Mouse (Mus musculus) cerebellum, adult 11 months (tissue): ENCODE results near the gene Pex14.
"Not testable (repeated sequence)": the region's sequence is repeated elsewhere in the genome, so short reads cannot be mapped to it uniquely, and the experiment has no call there.

Experiments used
- DNase-seq: peaks from one replicate; pipeline ENCODE4 v3.0.0; 2022

The Pex14 gene

GRCm38 (mm10) chr4:149099369-149100017, at the start of gene Pex14:
Pex14 (minus strand) TSS chr4:149099876.
- DNase-seq = peak; percentile 84

- DNase-seq = no peak
Observed at GRCm38 (mm10) chr4:149149196-149149595, 49.5 kb upstream of the Pex14 start.

- DNase-seq = no peak
Observed at GRCm38 (mm10) chr4:149148084-149148483, 48.4 kb upstream of the Pex14 start.

GRCm38 (mm10) chr4:149147528-149147927, 47.9 kb upstream of the Pex14 start:
- no peak for DNase-seq

GRCm38 (mm10) chr4:149145151-149145550, 45.5 kb upstream of the Pex14 start:
- no peak for DNase-seq

- DNase-seq = peak; percentile 74
Observed at GRCm38 (mm10) chr4:149144459-149144858, 44.8 kb upstream of the Pex14 start.

- no peak for DNase-seq
Observed at GRCm38 (mm10) chr4:149143594-149143993, 43.9 kb upstream of the Pex14 start.

DNA sequence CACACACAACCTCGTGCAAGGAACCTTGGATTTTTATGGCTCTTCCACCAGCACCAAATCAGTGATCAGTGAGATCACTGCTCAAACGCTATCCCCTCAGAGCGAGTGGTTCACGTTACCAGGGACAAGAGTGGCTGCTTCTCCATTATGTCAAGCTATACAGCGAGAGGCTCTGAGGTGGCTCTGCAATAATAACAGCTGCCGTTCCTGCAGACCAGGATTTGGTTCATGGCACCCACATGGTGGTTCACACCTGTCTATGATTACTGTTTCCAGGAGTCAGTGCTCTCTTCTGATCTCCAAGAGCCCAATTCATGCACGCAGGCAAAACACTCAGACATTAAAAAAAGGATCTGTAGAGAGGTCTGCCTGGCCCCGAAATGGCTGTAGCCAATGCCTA, 38.8 kb upstream of the Pex14 start:
- no peak for DNase-seq

GRCm38 (mm10) chr4:149136982-149137770, 37.5 kb upstream of the Pex14 start, which contains the start of gene Cenps:
Cenps (minus strand) TSS chr4:149137629.
- peak; percentile 88 for DNase-seq

DNA sequence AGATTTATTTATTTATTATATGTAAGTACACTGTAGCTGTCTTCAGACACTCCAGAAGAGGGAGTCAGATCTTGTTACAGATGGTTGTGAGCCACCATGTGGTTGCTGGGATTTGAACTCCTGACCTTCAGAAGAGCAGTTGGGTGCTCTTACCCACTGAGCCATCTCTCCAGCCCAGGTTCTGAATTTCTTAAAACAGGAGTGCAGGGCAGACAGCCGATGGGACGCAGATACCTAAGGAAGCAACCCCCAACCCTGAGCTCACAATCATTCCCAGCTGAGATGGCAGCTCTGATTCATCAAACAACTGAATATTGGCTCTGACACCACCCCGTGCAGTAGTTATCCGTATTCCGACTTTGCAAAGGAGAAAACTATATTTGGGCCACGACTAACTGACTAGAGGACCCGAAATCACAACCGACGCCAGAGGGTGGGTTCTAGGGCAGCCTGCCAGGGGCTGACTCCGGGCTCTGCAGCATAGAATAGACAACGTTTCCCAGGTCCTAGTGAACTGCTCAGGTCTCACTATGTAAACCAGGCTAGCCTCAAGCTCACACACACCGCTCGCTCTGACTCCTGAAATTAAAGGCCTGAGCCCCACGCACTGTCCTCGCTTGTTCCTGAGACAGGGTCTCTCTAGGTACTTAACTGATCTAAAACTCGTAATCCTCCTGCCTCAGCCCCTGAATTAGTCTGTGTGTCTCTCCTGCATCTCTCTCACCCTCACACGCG, 36.6 kb upstream of the Pex14 start:
- DNase-seq = peak; percentile 17

GRCm38 (mm10) chr4:149133395-149133794, 33.7 kb upstream of the Pex14 start:
- DNase-seq = no peak

DNA sequence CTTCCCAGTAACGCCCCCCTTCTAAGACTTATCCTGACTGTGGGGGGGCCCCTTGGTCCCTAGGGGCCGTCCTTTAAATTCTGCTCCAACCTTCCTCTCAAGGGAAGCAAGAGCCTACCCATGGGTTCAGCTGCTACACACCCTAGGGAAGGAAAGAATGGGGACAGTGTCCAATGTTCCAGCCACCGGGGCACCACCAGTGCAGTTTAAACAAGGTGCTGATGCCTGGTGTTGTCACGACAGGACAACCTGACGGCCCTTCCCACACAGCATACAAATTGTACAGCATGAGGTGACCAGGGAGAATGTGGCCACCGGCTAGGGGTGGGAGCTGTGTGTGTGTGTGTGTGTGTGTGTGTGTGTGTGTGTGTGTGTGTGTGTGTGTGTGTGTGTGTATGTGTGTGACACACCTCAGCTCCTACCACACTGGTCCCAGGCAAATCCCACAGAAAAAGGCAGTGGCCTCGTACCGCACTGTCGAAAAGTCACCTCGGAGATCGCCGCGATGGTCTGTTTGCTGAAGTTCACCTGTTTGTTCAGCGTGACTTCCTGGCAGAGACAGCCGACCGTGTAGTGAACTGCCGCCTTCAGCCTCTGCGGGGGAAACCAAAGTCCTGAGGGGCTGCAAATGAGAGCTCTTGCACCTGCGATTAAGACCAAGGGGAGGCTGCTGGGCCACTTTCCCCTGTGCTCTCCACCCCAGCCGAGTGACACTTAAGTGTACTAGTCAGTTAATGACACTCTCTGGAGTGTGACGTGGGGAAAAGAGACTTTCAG, 32.3 kb upstream of the Pex14 start:
- DNase-seq = no peak

DNA sequence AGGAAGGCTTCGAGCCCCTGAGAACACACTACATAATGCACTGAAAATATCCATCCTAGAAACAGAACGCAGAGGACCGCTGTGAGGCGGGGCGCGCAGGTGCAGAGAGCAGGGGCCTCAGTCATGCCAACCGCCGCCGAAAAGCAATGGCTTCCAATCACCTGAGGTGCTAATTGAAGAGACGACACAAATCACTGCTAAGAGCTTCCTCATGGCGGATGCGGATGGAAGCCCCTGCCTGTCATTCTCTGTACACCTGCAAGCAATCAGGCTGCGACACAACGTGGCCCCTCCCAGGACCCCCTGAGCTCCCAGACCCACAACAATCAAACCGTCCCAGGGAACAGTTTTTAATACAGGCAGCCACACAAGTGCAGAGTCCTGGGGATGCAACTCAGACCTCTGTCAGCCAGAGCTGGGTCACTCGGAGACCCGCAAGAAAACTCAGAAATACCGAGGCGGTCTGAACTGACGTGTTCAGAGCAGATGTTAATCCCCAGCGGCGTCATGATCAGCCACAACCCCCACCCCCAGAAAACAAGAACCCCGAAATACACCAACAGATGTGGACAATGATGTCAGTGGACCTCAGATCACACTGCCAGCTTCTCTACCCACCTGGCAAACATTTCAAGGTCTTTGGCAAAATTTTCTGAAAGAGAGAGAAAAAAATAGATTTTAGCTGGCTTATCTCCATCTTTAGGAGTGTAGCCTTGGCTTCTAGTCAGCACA, 31.5 kb upstream of the Pex14 start:
- DNase-seq = no peak

DNA sequence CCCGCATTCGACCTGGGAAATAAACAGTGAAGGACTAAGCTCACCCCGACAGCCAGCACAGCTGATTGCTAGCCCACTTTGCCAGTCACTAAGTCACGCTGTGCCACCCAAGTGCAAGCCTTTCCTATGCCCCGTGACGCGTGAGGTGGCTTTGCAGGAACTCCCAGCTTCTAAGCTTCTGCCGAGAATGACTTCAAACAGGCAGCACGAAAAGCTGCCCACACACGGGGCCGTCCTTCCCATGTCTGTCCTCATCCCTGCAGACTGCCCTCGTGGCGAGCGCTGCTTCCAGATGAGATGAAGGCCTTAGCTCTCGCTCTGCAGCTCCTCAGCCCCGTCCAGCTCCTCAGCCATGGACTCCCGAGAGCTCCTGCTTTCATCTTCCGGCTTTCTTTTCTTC, 28.8 kb upstream of the Pex14 start:
- no peak for DNase-seq

- no peak for DNase-seq
Observed at GRCm38 (mm10) chr4:149126663-149127062, 27.0 kb upstream of the Pex14 start, which contains the start of gene Cort. Cort (minus strand) TSS chr4:149126763.

DNA sequence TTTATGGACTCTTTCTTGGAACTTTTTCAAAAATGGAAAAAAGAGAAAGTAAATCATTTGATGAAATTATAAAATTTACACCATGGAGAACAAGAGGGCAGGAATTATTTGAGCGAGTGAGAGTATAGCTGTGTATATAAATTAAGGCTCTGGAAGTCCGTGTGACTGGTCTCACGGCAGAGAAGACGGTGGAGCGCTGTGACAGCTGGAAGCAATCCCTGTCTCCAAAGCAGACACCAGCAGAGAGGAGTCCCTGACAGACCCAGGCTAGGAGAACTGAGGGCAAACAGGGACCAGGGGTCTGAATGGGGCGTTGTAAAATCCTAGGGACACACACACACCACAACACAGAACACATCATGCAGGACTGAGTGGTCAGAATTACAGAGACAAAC, 26.4 kb upstream of the Pex14 start:
- no peak for DNase-seq

DNA sequence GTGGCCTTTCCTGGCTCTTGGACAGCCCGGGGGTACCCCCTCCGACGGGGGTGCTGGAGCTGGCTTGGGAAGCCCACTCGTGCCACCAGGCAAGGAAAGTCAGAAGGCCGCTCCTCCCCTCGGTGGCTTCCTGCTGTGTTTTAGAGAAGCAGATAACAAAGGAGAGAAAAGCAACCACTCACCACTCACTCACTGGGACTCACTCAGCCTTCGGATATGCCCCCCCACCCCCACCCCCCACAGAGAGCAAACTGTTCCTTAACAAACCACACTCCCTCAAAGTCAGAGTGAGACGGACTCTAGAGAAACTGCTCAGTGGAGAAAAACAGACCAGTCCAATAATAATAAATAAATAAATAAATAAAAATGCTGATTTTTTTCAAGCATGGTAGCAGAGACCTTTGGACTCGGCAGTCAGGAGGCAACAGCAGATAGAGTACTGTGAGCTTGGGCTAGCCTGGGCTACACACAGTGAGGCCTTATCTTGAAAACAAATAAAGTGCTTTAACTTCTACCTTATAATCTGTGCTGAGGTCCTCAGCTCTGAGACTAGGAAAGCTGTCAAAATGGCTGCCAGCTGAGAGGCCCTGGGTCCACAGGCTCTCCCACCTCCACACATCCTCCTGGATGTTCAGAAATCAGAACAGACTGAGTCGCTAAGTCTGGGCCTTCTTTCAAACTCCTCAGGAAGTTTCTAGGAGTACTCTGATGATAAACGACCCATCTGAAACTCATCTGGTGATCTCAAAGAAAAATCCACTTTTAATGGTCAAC, 25.9 kb upstream of the Pex14 start:
- DNase-seq = no peak

DNA sequence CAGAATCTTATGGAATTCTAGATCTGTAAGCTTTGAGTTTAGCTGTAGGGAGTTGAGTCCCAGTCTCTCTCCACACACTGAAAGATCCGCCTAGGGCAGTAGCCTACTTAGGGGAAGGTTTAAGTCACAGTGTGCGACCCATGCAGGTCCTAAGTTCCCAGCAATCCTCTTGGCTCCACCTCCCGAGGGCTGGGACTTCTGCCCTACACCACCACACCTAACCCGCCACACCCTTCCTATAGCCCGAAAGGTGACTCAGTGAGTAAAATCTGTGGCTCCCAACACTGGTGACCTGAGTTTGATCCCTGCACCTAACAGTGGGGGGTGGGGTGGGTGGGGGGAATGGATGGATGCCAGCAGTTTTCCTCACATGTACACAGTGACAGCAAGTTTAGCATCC, 23.8 kb upstream of the Pex14 start:
- no peak for DNase-seq

- not testable (repeated sequence) for DNase-seq
Observed at GRCm38 (mm10) chr4:149119978-149120562, 20.4 kb upstream of the Pex14 start.

DNA sequence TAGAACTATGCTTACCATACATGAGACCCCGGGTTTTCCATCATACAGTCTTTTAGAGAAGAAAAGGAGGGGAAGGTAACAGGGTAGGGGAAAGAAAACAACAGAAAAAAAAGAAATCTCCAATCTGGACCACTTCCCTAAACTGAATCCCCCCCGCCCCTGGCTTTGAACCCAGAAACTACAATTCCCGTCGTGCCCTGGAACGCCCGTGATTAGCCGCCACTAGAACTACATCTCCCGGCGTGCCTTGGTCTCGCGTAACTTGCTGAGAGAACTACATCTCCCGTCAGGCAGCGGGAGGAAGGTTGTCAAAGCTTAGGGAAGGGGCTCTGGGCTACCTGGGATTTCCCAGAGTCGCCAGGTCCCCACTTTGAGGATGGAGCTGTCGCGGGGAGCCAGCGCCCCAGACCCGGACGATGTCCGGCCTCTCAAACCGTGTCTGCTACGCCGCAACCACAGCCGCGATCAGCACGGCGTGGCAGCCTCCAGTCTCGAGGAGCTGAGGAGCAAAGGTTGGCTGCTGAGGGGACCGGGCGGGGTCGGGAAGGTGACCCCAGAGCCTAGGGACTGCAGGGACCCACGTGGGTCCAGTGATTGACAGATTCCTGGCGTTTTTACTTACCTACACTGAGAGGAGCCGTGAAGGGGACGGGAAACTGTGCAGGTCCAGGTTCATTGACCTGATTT, 4.3 kb upstream of the Pex14 start, which contains the start of gene Dffa:
Gene Dffa (plus strand): TSS at position 272 of the 687 bp plus-strand sequence.
- DNase-seq = peak; percentile 88
